Mouse (Mus musculus): ENCODE results near the gene Nek2.

The Nek2 gene

GRCm38 (mm10) chr1:191814240-191814639 is 7.0 kb upstream of the Nek2 start:
- DNase-seq (ENCODE audit: low read depth, low spot score), result no peak

GRCm38 (mm10) chr1:191814935-191815334 is 6.3 kb upstream of the Nek2 start:
- no peak for DNase-seq (ENCODE audit: low read depth, low spot score)

GRCm38 (mm10) chr1:191816596-191816995 is 4.6 kb upstream of the Nek2 start:
- DNase-seq (ENCODE audit: low read depth, low spot score), result no peak

GRCm38 (mm10) chr1:191817418-191818144 is 3.7 kb upstream of the Nek2 start:
- peak; percentile 87 for DNase-seq (ENCODE audit: low read depth, low spot score)

GRCm38 (mm10) chr1:191818145-191818631 is 3.1 kb upstream of the Nek2 start:
- no peak for DNase-seq (ENCODE audit: low read depth, low spot score)

- DNase-seq (ENCODE audit: low read depth, low spot score), result no peak
These were observed 2.2 kb upstream of the Nek2 start for GRCm38 (mm10) chr1:191819026-191819425.

GRCm38 (mm10) chr1:191820951-191821325 is 306 bp upstream of the Nek2 start:
- DNase-seq (ENCODE audit: low read depth, low spot score), result no peak

- no peak for DNase-seq (ENCODE audit: low read depth, low spot score)
These were observed 7.9 kb downstream of the Nek2 start for GRCm38 (mm10) chr1:191829124-191829523.

- no peak for DNase-seq (ENCODE audit: low read depth, low spot score)
These were observed 12.2 kb downstream of the Nek2 start for GRCm38 (mm10) chr1:191833396-191833795.

- peak; percentile 76 for DNase-seq (ENCODE audit: low read depth, low spot score)
These were observed 13.6 kb downstream of the Nek2 start for GRCm38 (mm10) chr1:191834825-191835224.

- no peak for DNase-seq (ENCODE audit: low read depth, low spot score)
These were observed 15.2 kb downstream of the Nek2 start for GRCm38 (mm10) chr1:191836318-191836985.

- DNase-seq (ENCODE audit: low read depth, low spot score), result no peak
These were observed 16.4 kb downstream of the Nek2 start for GRCm38 (mm10) chr1:191837691-191838090.

- no peak for DNase-seq (ENCODE audit: low read depth, low spot score)
These were observed 17.9 kb downstream of the Nek2 start for GRCm38 (mm10) chr1:191838994-191839741.

GRCm38 (mm10) chr1:191840774-191841565 is 19.7 kb downstream of the Nek2 start:
- no peak for DNase-seq (ENCODE audit: low read depth, low spot score)

- no peak for DNase-seq (ENCODE audit: low read depth, low spot score)
These were observed 21.0 kb downstream of the Nek2 start for GRCm38 (mm10) chr1:191842247-191842646.

- DNase-seq (ENCODE audit: low read depth, low spot score), result no peak
These were observed 25.4 kb downstream of the Nek2 start for GRCm38 (mm10) chr1:191846667-191847066.

GRCm38 (mm10) chr1:191849501-191849900 is 28.3 kb downstream of the Nek2 start:
- DNase-seq (ENCODE audit: low read depth, low spot score), result no peak

- DNase-seq (ENCODE audit: low read depth, low spot score), result no peak
These were observed 32.2 kb downstream of the Nek2 start for GRCm38 (mm10) chr1:191853442-191853841.

- DNase-seq (ENCODE audit: low read depth, low spot score), result no peak
These were observed 33.5 kb downstream of the Nek2 start for GRCm38 (mm10) chr1:191854716-191855115.

GRCm38 (mm10) chr1:191855136-191855878 is 34.1 kb downstream of the Nek2 start:
- DNase-seq (ENCODE audit: low read depth, low spot score), result no peak
